Mouse (Mus musculus): Measurements from ENCODE around the gene Pkp3.

- TF ChIP-seq CTCF (IDR thresholded peaks at IDR 0.05; ENCODE audit: low read depth, low read length) (no peak), POLR2A (IDR thresholded peaks at IDR 0.05; ENCODE audit: borderline replicate concordance, low read depth, low read length) (no peak)
Observed at GRCm38 (mm10) chr7:141060426-141061242, 17.4 kb upstream of the Pkp3 start, which contains the start of gene B4galnt4.
